Mouse (Mus musculus): ENCODE measurements around the gene Krt7.
A peak's percentile ranks its signal among the peaks of the same experiment; 100 is the strongest.

Gene Krt7

GRCm38 (mm10) chr15:101446572-101446971 is 35.7 kb downstream of the Krt7 start:
- no peak for DNase-seq (ENCODE audit: low spot score in 2 of 2)

GRCm38 (mm10) chr15:101447444-101447843 is 36.6 kb downstream of the Krt7 start, which contains the start of gene Krt88:
TSS of gene Krt88 (plus strand) at chr15:101447744.
- DNase-seq (ENCODE audit: low spot score in 2 of 2), result no peak

- peak in 1 of 2 experiments; percentile 41 for DNase-seq (ENCODE audit: low spot score in 2 of 2)
These were observed 42.4 kb downstream of the Krt7 start for GRCm38 (mm10) chr15:101453093-101453736.

- DNase-seq (ENCODE audit: low spot score in 2 of 2), result no peak
These were observed 43.9 kb downstream of the Krt7 start for GRCm38 (mm10) chr15:101454774-101455173.

GRCm38 (mm10) chr15:101455292-101455691 is 44.4 kb downstream of the Krt7 start:
- DNase-seq (ENCODE audit: low spot score in 2 of 2), result no peak

GRCm38 (mm10) chr15:101455891-101456290 is 45.0 kb downstream of the Krt7 start:
- DNase-seq (ENCODE audit: low spot score in 2 of 2), result no peak

- DNase-seq (ENCODE audit: low spot score in 2 of 2), result no peak
These were observed 47.6 kb downstream of the Krt7 start for GRCm38 (mm10) chr15:101458361-101458930.

- no peak for DNase-seq (ENCODE audit: low spot score in 2 of 2)
These were observed 48.4 kb downstream of the Krt7 start for GRCm38 (mm10) chr15:101459283-101459682.

- no peak for DNase-seq (ENCODE audit: low spot score in 2 of 2)
These were observed 52.8 kb downstream of the Krt7 start, which contains the start of gene Krt81 for GRCm38 (mm10) chr15:101463651-101464050. TSS of gene Krt81 (minus strand) at chr15:101463751.

GRCm38 (mm10) chr15:101469093-101469492 is 58.2 kb downstream of the Krt7 start:
- no peak for DNase-seq (ENCODE audit: low spot score in 2 of 2)

GRCm38 (mm10) chr15:101472952-101473528 is 62.2 kb downstream of the Krt7 start, which contains the start of gene Krt86:
TSS of gene Krt86 (plus strand) at chr15:101473478.
- DNase-seq (ENCODE audit: low spot score in 2 of 2), result no peak

GRCm38 (mm10) chr15:101479007-101479665 is 68.3 kb downstream of the Krt7 start:
- peak in 1 of 2 experiments; percentile 17 for DNase-seq (ENCODE audit: low spot score in 2 of 2)

GRCm38 (mm10) chr15:101479666-101480060 is 68.8 kb downstream of the Krt7 start:
- DNase-seq (ENCODE audit: low spot score in 2 of 2), result no peak
